Mouse (Mus musculus) ES-Bruce4 (cell line): ENCODE measurements around the gene Strn4.

Source experiments
- CTCF ChIP-seq: IDR thresholded peaks from one replicate; pipeline ENCODE4 v1.8.1; 2011; ENCODE audit warnings: low read depth, low read length
- EP300 ChIP-seq: IDR thresholded peaks from 2 replicates; pipeline ENCODE4 v1.6.1; 2011; ENCODE audit warnings: low read depth, low read length; ENCODE audit not compliant: insufficient read depth
- POLR2A ChIP-seq: IDR thresholded peaks from one replicate; pipeline ENCODE4 v1.8.1; 2011; ENCODE audit warnings: low read length; ENCODE audit not compliant: insufficient read depth

- TF ChIP-seq CTCF (no peak), EP300 (no peak), POLR2A (no peak)
Observed at GRCm38 (mm10) chr7:16792316-16792715, 23.4 kb upstream of the Strn4 start.
